Mouse (Mus musculus) ES-E14 (cell line): ENCODE measurements around the gene Prmt2. TPM values are rescaled to one million over a fixed set of nuclear protein-coding genes. Genes with fewer than 3 reads are reported as not detected.
A peak's percentile ranks its signal among the peaks of the same experiment; 100 is the strongest.

Experiments used
- DNase-seq: peaks from one replicate; pipeline ENCODE4 v3.0.0-alpha.2; 2013; ENCODE audit warnings: low read depth, low spot score
- H3K27ac ChIP-seq: 2 replicates; pipeline ENCODE4 v1.5.1; 2012; ENCODE audit warnings: low read depth, mild to moderate bottlenecking, low read length, moderate library complexity, mixed read lengths; ENCODE audit not compliant: poor library complexity, insufficient read depth, severe bottlenecking
- H3K36me3 ChIP-seq: 2 replicates; pipeline ENCODE4 v1.6.1; 2012; ENCODE audit warnings: mild to moderate bottlenecking, low read length, moderate library complexity, mixed read lengths; ENCODE audit not compliant: control insufficient read depth, poor library complexity, insufficient read depth, severe bottlenecking
- H3K4me1 ChIP-seq, 2 experiments: fragments of 150-350 bp in 1 of 2; sonication (generic) in 1 of 2; 2 replicates each; pipeline ENCODE4 v1.6.1; 2012; ENCODE audit warnings: low read length in 2 of 2, mild to moderate bottlenecking in 1 of 2, mixed read lengths in 1 of 2; ENCODE audit not compliant: control insufficient read depth in 2 of 2, insufficient read depth in 2 of 2, poor library complexity in 1 of 2
- H3K4me3 ChIP-seq, 2 experiments: fragments of 150-350 bp in 1 of 2; sonication (generic) in 1 of 2; 2 replicates each; pipeline ENCODE4 v1.5.1; 2012; ENCODE audit warnings: low read length in 2 of 2, low read depth in 1 of 2, mild to moderate bottlenecking in 1 of 2, mixed read lengths in 1 of 2; ENCODE audit not compliant: insufficient read depth in 1 of 2, poor library complexity in 1 of 2, severe bottlenecking in 1 of 2
- H3K9ac ChIP-seq: 2 replicates; pipeline ENCODE4 v1.6.1; 2012; ENCODE audit warnings: low read depth, mild to moderate bottlenecking, low read length, mixed read lengths; ENCODE audit not compliant: poor library complexity, insufficient read depth, severe bottlenecking
- H3K9me3 ChIP-seq: fragments of 150-350 bp; sonication (generic); 2 replicates; pipeline ENCODE4 v1.6.1; 2012; ENCODE audit warnings: low read depth, mild to moderate bottlenecking, low read length; ENCODE audit not compliant: control insufficient read depth, insufficient read depth
- CHD2 ChIP-seq: IDR thresholded peaks from 2 replicates; pipeline ENCODE4 v1.6.1; 2014; ENCODE audit warnings: mild to moderate bottlenecking, low read depth, low read length, inconsistent platforms
- HCFC1 ChIP-seq: IDR thresholded peaks from 2 replicates; pipeline ENCODE4 v1.6.1; 2012; ENCODE audit warnings: low read length, inconsistent platforms, borderline replicate concordance; ENCODE audit not compliant: insufficient read depth
- MAFK ChIP-seq: IDR thresholded peaks from 2 replicates; pipeline ENCODE4 v1.6.1; 2014; ENCODE audit warnings: mild to moderate bottlenecking, low read depth, low read length, inconsistent platforms; ENCODE audit not compliant: insufficient read depth
- ZC3H11A ChIP-seq: IDR thresholded peaks from 2 replicates; pipeline ENCODE4 v1.6.1; 2012; ENCODE audit warnings: low read depth, mild to moderate bottlenecking, inconsistent platforms, low read length, borderline replicate concordance
- ZNF384 ChIP-seq: IDR thresholded peaks from 2 replicates; pipeline ENCODE4 v1.6.1; 2012; ENCODE audit warnings: low read depth, low read length, inconsistent platforms
- in situ Hi-C, 2 experiments: fragments of 600-800 bp; cut with MboI; formaldehyde crosslinking; loops; one replicate each; pipeline ENCODE4 v1.15.1; 2025; ENCODE audit warnings: low sequenced_read_pairs in 2 of 2, inconsistent platforms in 1 of 2; ENCODE audit not compliant: unreplicated experiment in 2 of 2
- total RNA-seq: library from RNA; depleted of rRNA; stranded (reverse); fragments of 300-350 nt; gene quantifications from 2 replicates; pipeline ENCODE4 v1.2.3, GENCODE M21; 2012

Gene Prmt2
- total RNA-seq, 1 experiment, result 21.5 TPM

GRCm38 (mm10) chr10:76239401-76239800 lies 1.7 kb upstream of the Prmt2 start:
- H3K9ac ChIP-seq, result no peak overlapping the region
- TF ChIP-seq CHD2 (no peak), MAFK (no peak), HCFC1 (no peak), ZNF384 (no peak), ZC3H11A (no peak)
- DNase-seq, result no peak
- H3K9me3 ChIP-seq, result no peaks in the 10 kb centered on the region
- 0 out of 4 replicates have a peak, but pooled peaks cover 0 to 1% of the 10 kb centered on the region in 2 experiments for H3K4me1 ChIP-seq
- in situ Hi-C loops, result no loop called here
- no peak overlapping the region for H3K27ac ChIP-seq
- no peak overlapping the region for H3K4me3 ChIP-seq
- no peaks in the 10 kb centered on the region for H3K36me3 ChIP-seq

- H3K9ac ChIP-seq, result no peak overlapping the region
- in situ Hi-C loops, result no loop called here
- TF ChIP-seq ZC3H11A, result peak; percentile 66; the same call in 1 of the 2 replicates
- no peak for TF ChIP-seq MAFK
- no peak overlapping the region for H3K4me3 ChIP-seq
- no peak overlapping the region for H3K27ac ChIP-seq
- no peak for DNase-seq
- no peaks in the 10 kb centered on the region for H3K4me1 ChIP-seq
- no peaks in the 10 kb centered on the region for H3K9me3 ChIP-seq
- peaks cover 3% of the 10 kb centered on the region; the same call in 1 of the 2 replicates for H3K36me3 ChIP-seq
Observed at GRCm38 (mm10) chr10:76229627-76230026, 8.0 kb downstream of the Prmt2 start.

- Histone ChIP-seq H3K4me1 (peaks cover 0 to 1% of the 10 kb centered on the region in 2 experiments; a peak in 1 of 4 replicates), H3K9me3 (no peaks in the 10 kb centered on the region), H3K4me3 (no peak overlapping the region), H3K27ac (no peak overlapping the region), H3K36me3 (peaks cover 3% of the 10 kb centered on the region; the same call in 1 of the 2 replicates), H3K9ac (no peak overlapping the region)
- in situ Hi-C loops, result no loop called here
- DNase-seq, result no peak
- no peak for TF ChIP-seq CHD2
- no peak for TF ChIP-seq HCFC1
- TF ChIP-seq ZNF384, result no peak
- TF ChIP-seq MAFK, result no peak
- TF ChIP-seq ZC3H11A, result no peak
Observed at GRCm38 (mm10) chr10:76225944-76226343, 11.7 kb downstream of the Prmt2 start.

- H3K4me1 ChIP-seq, result no peaks in the 10 kb centered on the region
- DNase-seq, result no peak
- TF ChIP-seq MAFK, result no peak
- TF ChIP-seq HCFC1, result no peak
- no peak for TF ChIP-seq ZC3H11A
- no peak for TF ChIP-seq CHD2
- TF ChIP-seq ZNF384, result no peak
- H3K9me3 ChIP-seq, result no peaks in the 10 kb centered on the region
- H3K36me3 ChIP-seq, result peaks cover 5% of the 10 kb centered on the region; the same call in 1 of the 2 replicates
- H3K9ac ChIP-seq, result no peak overlapping the region
- in situ Hi-C loops, result no loop called here
- H3K4me3 ChIP-seq, result no peak overlapping the region
- H3K27ac ChIP-seq, result no peak overlapping the region
Observed at GRCm38 (mm10) chr10:76218240-76218639, 19.4 kb downstream of the Prmt2 start.

- no peak for DNase-seq
- no peak overlapping the region for H3K9ac ChIP-seq
- peaks cover 5% of the 10 kb centered on the region; the same call in 1 of the 2 replicates for H3K36me3 ChIP-seq
- no peak overlapping the region for H3K4me3 ChIP-seq
- no peaks in the 10 kb centered on the region for H3K4me1 ChIP-seq
- TF ChIP-seq ZC3H11A, result no peak
- no peak for TF ChIP-seq ZNF384
- no peak for TF ChIP-seq MAFK
- TF ChIP-seq CHD2, result no peak
- H3K9me3 ChIP-seq, result no peaks in the 10 kb centered on the region
- H3K27ac ChIP-seq, result no peak overlapping the region
- in situ Hi-C loops, result no loop called here
Observed at GRCm38 (mm10) chr10:76217056-76217455, 20.6 kb downstream of the Prmt2 start.
